Mouse (Mus musculus) layer of hippocampus, postnatal 25 days (tissue): Measurements from ENCODE around the gene Gm17428. TPM values are rescaled to one million over a fixed set of nuclear protein-coding genes. Genes with fewer than 3 reads are reported as not detected.
"Not testable (repeated sequence)": the region's sequence is repeated elsewhere in the genome, so short reads cannot be mapped to it uniquely, and the experiment has no call there.

Experiments
- DNase-seq, 2 experiments: peaks; one replicate each; pipeline ENCODE4 v3.0.0; 2022; ENCODE audit warnings: mixed read lengths in 2 of 2, low spot score in 1 of 2; ENCODE audit errors: extremely low spot score in 1 of 2
- total RNA-seq, 2 experiments: library from RNA; stranded (reverse); gene quantifications; 2 replicates each; pipeline ENCODE4 v1.2.3; 2021

Gm17428 gene
- total RNA-seq, 2 experiments from 2014 or later = not detected

GRCm38 (mm10) chr14:54981934-54982333 lies 5.2 kb downstream of the Gm17428 start:
- no peak for DNase-seq

DNA sequence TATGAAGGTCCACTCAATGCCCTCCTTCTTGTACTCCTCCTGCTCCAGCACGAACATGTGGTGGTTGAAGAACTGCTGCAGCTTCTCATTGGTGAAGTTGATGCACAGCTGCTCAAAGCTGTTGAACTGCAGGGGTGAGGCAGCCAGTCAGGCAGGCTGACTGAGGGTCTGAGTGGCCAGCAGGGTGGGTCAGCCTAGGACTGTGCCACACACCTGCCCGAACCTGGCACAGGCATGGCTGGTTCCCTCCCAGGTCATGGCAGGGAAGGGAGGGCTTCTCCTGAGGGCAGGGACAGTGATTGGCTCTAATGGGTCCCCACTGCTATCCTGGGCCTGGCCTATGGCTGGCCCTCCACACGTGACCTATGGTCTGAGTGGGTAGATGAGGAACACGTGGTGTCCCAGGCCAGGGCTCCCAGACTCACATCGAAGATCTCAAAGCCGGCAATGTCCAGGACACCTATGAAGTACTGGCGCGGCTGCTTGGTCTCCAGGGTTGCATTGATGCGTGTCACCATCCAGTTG lies 11.7 kb downstream of the Gm17428 start:
- DNase-seq = not testable (repeated sequence)

DNA sequence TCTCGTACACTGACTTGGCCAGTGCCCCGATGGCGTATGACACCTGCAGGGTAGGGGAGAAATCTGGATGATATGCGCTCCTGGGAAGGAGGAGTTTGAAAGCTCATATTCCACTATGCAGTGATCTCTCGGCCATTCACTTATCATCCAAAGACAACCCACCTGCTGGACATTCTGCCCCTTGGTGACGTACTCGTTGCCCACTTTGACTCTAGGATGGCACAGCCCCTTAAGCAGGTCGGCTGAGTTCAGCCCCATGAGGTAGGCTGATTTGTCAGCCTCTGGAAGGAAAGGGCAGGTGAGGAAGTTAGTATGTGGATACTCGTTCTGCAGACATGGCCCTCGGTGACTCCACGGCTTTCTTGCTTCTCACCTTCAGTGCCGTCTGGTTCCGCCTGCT lies 12.1 kb downstream of the Gm17428 start:
- no peak for DNase-seq

DNA sequence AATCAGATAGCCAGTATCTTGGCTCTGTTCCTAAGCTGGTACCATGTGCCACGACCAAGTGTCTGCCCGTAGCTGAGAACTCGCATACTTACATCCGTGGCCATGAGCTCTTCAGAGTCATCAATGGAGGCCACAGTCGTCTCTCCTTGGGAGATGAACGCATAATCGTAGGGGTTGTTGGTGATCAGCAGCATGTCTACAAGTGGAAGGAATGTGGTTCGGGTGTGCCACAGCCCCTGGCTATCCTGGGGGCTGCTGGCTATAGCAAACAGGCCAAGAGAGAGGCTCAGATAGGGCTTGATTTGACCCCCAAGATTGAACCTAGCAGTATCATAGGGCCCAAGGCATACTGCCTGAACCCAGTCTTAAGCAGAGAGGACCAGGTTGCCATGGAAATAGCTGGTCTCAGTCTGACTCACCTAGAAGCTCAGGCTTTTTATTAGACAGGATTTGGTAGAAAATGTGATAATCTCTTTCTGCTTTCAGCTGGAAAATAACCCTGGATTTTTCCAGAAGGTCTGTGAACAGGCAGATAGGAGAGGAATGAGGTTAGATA lies 13.2 kb downstream of the Gm17428 start:
- no peak for DNase-seq

GRCm38 (mm10) chr14:54992196-54992595 lies 15.5 kb downstream of the Gm17428 start:
- DNase-seq = no peak

DNA sequence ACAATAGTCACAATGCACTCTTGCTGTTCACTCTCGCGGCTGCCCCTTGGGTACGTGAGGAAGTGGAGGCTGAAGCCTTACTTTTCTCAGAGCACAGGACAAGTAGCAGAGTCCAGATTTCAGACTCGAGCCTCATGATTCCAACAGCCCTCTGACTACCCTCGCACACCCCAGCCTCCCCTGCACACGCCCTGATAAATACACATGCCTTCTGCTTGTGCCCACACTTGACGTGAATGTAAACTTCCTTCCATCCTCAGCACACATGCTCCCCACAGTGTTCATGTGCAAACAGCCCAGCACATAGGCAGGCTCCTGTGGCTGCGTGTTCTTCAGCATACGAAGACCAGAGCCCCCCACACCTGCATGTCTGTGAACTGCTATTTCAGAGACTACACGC lies 16.9 kb downstream of the Gm17428 start:
- DNase-seq = no peak

DNA sequence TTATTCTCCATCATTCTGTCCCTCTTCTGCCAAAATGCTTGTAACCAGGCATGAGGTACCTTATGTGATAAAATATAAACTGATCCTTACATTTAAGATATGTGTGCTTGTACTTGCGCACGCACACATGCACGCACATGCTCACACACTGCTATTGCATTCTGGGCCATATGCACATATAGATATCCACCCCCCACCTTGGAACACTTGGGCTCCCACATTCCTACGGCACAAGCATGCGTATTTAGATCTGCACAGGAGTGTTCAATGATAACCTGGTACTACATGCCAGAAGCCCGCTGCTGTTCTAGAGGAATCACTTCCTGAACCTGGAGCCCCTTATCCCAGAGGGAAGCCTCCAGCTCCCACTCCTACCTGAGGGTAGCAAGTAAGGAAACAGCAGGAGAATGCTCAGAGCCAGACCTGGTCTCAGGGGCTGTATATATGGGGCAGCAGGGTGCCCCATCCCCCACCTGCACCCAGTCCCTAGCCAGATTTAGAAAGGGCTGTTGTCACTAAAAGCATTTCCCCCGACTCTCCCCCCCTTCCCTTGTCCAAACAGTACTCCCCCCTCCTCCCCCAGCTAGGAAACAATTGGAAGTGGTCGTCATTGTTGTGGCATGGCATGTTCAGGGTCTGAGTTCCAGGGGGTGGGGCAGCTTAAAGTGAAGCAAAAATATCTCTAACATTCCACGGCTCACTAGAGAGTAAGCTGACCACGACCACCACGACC lies 17.6 kb downstream of the Gm17428 start, which contains the start of gene Myh7:
Gene Myh7 (minus strand): TSS at position 491 of the 733 bp plus-strand sequence.
- no peak for DNase-seq

- DNase-seq = no peak
Observed at GRCm38 (mm10) chr14:54994869-54995186, 18.1 kb downstream of the Gm17428 start.

- DNase-seq = peak; percentile 44 to 60
Observed at GRCm38 (mm10) chr14:54995457-54996138, 18.9 kb downstream of the Gm17428 start.

DNA sequence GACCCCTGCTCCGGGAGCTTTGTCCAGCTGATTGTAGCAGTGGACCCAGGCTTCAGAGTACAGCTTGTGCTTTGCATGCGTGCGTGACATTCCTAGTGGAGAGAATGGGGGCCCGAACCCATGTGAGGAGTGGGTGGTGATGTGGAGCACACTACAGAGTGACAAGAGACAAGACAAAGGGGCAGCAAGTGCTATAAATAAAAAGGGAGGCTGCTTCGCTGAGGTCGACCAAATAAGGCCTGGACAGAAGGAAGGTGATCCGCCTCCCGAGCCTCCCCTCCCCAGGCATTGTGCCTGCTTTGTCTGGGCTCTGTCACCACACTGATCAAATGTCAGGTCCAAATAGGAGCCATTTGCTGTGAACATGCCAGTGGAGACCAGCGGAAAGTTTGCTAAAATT lies 20.1 kb downstream of the Gm17428 start:
- no peak for DNase-seq

- no peak for DNase-seq
Observed at GRCm38 (mm10) chr14:54997297-54997696, 20.6 kb downstream of the Gm17428 start.

DNA sequence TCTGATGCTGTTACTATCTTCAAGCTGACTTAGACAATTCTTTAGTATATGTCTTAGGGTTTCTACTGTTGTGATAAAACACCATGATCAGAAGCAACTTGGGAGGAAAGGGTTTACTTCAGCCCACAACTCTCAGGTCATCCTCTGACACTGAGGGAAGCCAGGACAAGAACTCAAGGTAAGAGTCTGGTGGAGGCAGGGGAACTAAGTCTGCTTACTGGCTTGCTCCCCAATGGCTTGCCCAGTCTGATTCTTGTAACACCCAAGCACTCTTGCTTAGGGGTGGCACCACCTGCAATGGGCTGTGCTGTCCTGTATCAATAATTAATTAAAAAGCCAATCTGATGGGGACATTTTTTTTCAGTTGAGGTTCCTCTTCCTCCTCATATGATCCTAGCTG lies 21.9 kb downstream of the Gm17428 start:
- DNase-seq = no peak

GRCm38 (mm10) chr14:54999868-55000267 lies 23.1 kb downstream of the Gm17428 start:
- not testable (repeated sequence) for DNase-seq

- DNase-seq = no peak
Observed at GRCm38 (mm10) chr14:55000814-55001213, 24.1 kb downstream of the Gm17428 start.

DNA sequence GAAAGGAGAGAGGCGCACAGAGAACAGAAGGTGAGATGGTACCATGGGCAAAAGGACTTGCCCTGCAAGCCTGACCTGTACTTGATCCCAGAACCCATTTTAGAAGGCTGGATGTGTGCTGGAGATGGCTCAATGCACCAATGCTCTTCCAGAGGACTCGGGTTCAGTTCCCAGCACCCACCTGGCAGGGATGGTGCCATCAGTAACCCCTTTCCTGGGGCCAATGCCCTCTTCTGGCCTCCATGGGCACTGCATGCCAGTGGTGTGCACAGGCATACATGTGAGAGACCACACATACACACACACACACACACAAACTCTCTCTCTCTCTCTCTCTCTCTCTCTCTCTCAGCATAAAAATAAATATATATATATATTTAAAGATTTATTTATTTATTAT lies 24.7 kb downstream of the Gm17428 start:
- DNase-seq = no peak

DNA sequence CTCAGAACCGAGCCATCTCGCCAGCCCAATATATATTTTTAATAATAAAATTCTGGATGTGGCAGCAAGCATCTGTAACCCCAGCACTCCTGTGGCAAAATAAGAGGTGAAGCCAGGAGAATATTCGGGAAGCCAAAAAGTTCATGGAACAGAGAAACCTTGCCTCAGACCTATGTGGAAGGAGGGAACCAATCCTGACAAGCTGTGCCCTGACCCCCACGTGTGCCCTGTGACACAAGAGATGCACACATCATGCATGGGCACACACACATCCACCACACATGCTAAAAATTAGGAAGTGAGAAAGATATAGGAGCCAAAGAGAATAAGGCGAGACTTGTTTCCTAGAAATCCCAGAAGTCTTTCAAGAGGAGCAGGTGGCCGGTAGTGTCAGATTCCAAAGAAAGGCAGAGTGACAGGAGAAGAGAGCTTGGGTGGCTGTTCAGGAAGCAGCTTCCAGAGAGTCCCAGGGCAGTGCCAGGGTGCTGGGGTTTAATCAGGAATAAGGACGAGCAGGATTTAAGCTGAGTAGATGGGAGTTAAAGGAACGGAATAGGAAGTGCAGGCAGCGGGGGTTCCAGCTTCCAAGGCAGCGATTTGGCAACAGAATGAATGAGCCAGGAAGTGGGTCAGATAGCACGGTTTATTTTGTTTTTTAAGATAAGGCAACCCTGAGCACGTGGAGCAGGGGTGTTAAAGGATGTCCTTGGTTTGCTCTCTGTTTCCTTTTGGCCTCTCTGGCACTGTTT lies 25.4 kb downstream of the Gm17428 start:
- DNase-seq = no peak

- DNase-seq = no peak
Observed at GRCm38 (mm10) chr14:55002687-55003120, 26.0 kb downstream of the Gm17428 start.

- DNase-seq = no peak
Observed at GRCm38 (mm10) chr14:55003878-55004855, 27.4 kb downstream of the Gm17428 start.

GRCm38 (mm10) chr14:55005506-55005905 lies 28.8 kb downstream of the Gm17428 start:
- DNase-seq = no peak

GRCm38 (mm10) chr14:55005967-55006366 lies 29.2 kb downstream of the Gm17428 start:
- no peak for DNase-seq
